Mouse (Mus musculus): Measurements from ENCODE around the gene Ano9. TPM values are rescaled to one million over a fixed set of nuclear protein-coding genes. Genes with fewer than 3 reads are reported as not detected.

Gene Ano9
- 18.5 and 20.3 TPM in 2 replicates for polyA plus RNA-seq (2014; fragmentation: Nextera tagmentation; extraction: Ambion mirVana)

- ATAC-seq (replicated peaks; ENCODE audit: low FRiP score, low TSS enrichment, low read depth) (peak; percentile 70), DNase-seq (ENCODE audit: low spot score) (peak; percentile 62)
- no peak within 1 kb of the TSS; the same call in 1 of the 2 replicates for H3K9ac ChIP-seq (ENCODE audit: low read length)
- H3K4me3 ChIP-seq (ENCODE audit: low read depth, low read length), result peak within 1 kb of the TSS; percentile 27
- WGBS, result 9% methylated on average over 9 of the region's 9 CpGs
- H3K27me3 ChIP-seq (replicated peaks; ENCODE audit: control insufficient read depth, insufficient read depth, low read length), result no peaks in the 10 kb centered on the region
- H3K36me3 ChIP-seq (ENCODE audit: control insufficient read depth, insufficient read depth, low read length), result no peaks in the 10 kb centered on the region
- H3K27ac ChIP-seq (ENCODE audit: low read depth), result no peak within 1 kb of the TSS
- no peaks in the 10 kb centered on the region for H3K4me1 ChIP-seq (replicated peaks; ENCODE audit: control insufficient read depth, insufficient read depth, low read length)
- H3K9me3 ChIP-seq (ENCODE audit: control insufficient read depth, low read length), result no peaks in the 10 kb centered on the region
- peak within 1 kb of the TSS; percentile 39 for H3K4me2 ChIP-seq (ENCODE audit: low read length)
Observed at GRCm38 (mm10) chr7:141117636-141118035, at the start of gene Ano9. Ano9 (minus strand) TSS chr7:141117806.

- H3K27me3 ChIP-seq (replicated peaks; ENCODE audit: control insufficient read depth, insufficient read depth, low read length), result no peaks in the 10 kb centered on the region
- no peak overlapping the region for H3K27ac ChIP-seq (ENCODE audit: low read depth)
- peaks cover 56% of the 10 kb centered on the region for H3K36me3 ChIP-seq (ENCODE audit: control insufficient read depth, insufficient read depth, low read length)
- no peak; the same call in 1 of the 2 replicates for ATAC-seq (replicated peaks; ENCODE audit: low FRiP score, low TSS enrichment, low read depth)
- H3K9me3 ChIP-seq (ENCODE audit: control insufficient read depth, low read length), result no peaks in the 10 kb centered on the region
- no peak overlapping the region for H3K9ac ChIP-seq (ENCODE audit: low read length)
- peaks cover 16% of the 10 kb centered on the region for H3K4me1 ChIP-seq (replicated peaks; ENCODE audit: control insufficient read depth, insufficient read depth, low read length)
- H3K4me3 ChIP-seq (ENCODE audit: low read depth, low read length), result no peak overlapping the region
- no peak overlapping the region for H3K4me2 ChIP-seq (ENCODE audit: low read length)
- WGBS, result 74% methylated on average over 6 of the region's 6 CpGs
- no peak for DNase-seq (ENCODE audit: low spot score)
Observed at GRCm38 (mm10) chr7:141164850-141165249, 47.2 kb upstream of the Ano9 start.

DNA sequence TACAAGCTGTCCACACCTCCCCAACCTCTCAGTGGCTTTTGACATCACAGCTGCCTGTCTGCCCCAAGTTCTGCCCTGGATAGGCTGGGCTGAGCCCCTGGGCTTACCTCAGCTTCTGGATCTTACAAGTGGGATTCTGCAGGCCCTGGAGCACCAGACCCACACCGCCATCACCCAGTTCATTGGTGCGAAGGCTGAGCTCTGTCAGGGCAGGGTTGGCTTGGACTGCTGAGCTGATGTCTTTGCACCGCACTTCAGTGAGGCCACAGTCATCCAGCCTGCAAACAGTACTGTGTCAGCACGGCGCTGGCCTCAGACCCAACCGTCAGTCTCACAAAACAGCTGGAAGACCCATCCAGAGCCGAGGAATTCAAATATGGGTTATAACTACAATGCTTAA is 46.8 kb upstream of the Ano9 start:
- Histone ChIP-seq H3K4me3 (ENCODE audit: low read depth, low read length) (no peak overlapping the region), H3K4me1 (replicated peaks; ENCODE audit: control insufficient read depth, insufficient read depth, low read length) (peaks cover 13% of the 10 kb centered on the region), H3K27ac (ENCODE audit: low read depth) (no peak overlapping the region), H3K36me3 (ENCODE audit: control insufficient read depth, insufficient read depth, low read length) (peaks cover 60% of the 10 kb centered on the region), H3K9ac (ENCODE audit: low read length) (no peak overlapping the region), H3K27me3 (replicated peaks; ENCODE audit: control insufficient read depth, insufficient read depth, low read length) (no peaks in the 10 kb centered on the region), H3K4me2 (ENCODE audit: low read length) (no peak overlapping the region), H3K9me3 (ENCODE audit: control insufficient read depth, low read length) (no peaks in the 10 kb centered on the region)
- 91% methylated on average over 7 of the region's 7 CpGs for WGBS
- DNase-seq (ENCODE audit: low spot score) (no peak), ATAC-seq (replicated peaks; ENCODE audit: low FRiP score, low TSS enrichment, low read depth) (no peak)

- WGBS, result 83% methylated on average over 9 of the region's 9 CpGs
- Histone ChIP-seq H3K36me3 (ENCODE audit: control insufficient read depth, insufficient read depth, low read length) (peaks cover 80% of the 10 kb centered on the region), H3K4me3 (ENCODE audit: low read depth, low read length) (no peak overlapping the region), H3K9ac (ENCODE audit: low read length) (no peak overlapping the region), H3K27ac (ENCODE audit: low read depth) (no peak overlapping the region), H3K9me3 (ENCODE audit: control insufficient read depth, low read length) (no peaks in the 10 kb centered on the region), H3K27me3 (replicated peaks; ENCODE audit: control insufficient read depth, insufficient read depth, low read length) (no peaks in the 10 kb centered on the region), H3K4me1 (replicated peaks; ENCODE audit: control insufficient read depth, insufficient read depth, low read length) (no peaks in the 10 kb centered on the region), H3K4me2 (ENCODE audit: low read length) (no peak overlapping the region)
- no peak for DNase-seq (ENCODE audit: low spot score)
- ATAC-seq (replicated peaks; ENCODE audit: low FRiP score, low TSS enrichment, low read depth), result no peak
Observed at GRCm38 (mm10) chr7:141155362-141155761, 37.8 kb upstream of the Ano9 start.

GRCm38 (mm10) chr7:141148639-141149038 is 31.0 kb upstream of the Ano9 start:
- H3K4me2 ChIP-seq (ENCODE audit: low read length), result no peak overlapping the region
- H3K9me3 ChIP-seq (ENCODE audit: control insufficient read depth, low read length), result no peaks in the 10 kb centered on the region
- peaks cover 54% of the 10 kb centered on the region for H3K36me3 ChIP-seq (ENCODE audit: control insufficient read depth, insufficient read depth, low read length)
- ATAC-seq (replicated peaks; ENCODE audit: low FRiP score, low TSS enrichment, low read depth), result no peak
- WGBS, result 69% methylated on average over 4 of the region's 4 CpGs
- H3K4me3 ChIP-seq (ENCODE audit: low read depth, low read length), result no peak overlapping the region
- H3K27ac ChIP-seq (ENCODE audit: low read depth), result no peak overlapping the region
- H3K4me1 ChIP-seq (replicated peaks; ENCODE audit: control insufficient read depth, insufficient read depth, low read length), result no peaks in the 10 kb centered on the region
- no peaks in the 10 kb centered on the region for H3K27me3 ChIP-seq (replicated peaks; ENCODE audit: control insufficient read depth, insufficient read depth, low read length)
- no peak for DNase-seq (ENCODE audit: low spot score)
- H3K9ac ChIP-seq (ENCODE audit: low read length), result no peak overlapping the region

- H3K36me3 ChIP-seq (ENCODE audit: control insufficient read depth, insufficient read depth, low read length), result peaks cover 51% of the 10 kb centered on the region
Observed at GRCm38 (mm10) chr7:141147044-141147443, 29.4 kb upstream of the Ano9 start.

DNA sequence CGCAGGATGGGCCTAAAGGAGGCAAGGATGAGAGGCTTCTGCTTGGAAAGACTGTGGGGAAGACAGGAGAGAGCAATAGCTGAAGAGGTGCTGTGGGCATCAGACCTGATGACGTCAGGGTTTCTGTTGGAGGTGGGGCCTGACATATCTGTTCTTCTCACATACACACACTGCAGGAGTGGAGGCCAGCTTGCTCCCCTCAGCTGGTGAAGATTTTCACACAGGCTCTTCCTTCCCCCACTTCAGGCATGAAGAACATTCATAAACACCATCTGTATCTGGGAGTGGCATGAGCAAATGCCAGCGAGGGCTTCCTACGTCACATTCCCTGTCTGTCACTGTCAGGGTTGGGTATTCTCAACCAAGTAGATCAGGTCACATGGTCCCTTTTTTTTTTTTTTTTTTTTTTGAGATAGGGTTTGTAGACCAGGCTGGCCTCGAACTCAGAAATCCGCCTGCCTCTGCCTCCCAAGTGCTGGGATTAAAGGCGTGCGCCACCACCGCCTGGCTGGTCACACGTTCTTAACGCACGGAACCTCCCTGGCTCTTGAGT is 28.5 kb upstream of the Ano9 start:
- Histone ChIP-seq H3K27ac (ENCODE audit: low read depth) (no peak overlapping the region), H3K4me3 (ENCODE audit: low read depth, low read length) (no peak overlapping the region), H3K27me3 (replicated peaks; ENCODE audit: control insufficient read depth, insufficient read depth, low read length) (no peaks in the 10 kb centered on the region), H3K4me1 (replicated peaks; ENCODE audit: control insufficient read depth, insufficient read depth, low read length) (no peaks in the 10 kb centered on the region), H3K4me2 (ENCODE audit: low read length) (no peak overlapping the region), H3K9me3 (ENCODE audit: control insufficient read depth, low read length) (no peaks in the 10 kb centered on the region), H3K36me3 (ENCODE audit: control insufficient read depth, insufficient read depth, low read length) (peaks cover 42% of the 10 kb centered on the region), H3K9ac (ENCODE audit: low read length) (no peak overlapping the region)
- WGBS, result 95% methylated on average over 12 of the region's 12 CpGs
- DNase-seq (ENCODE audit: low spot score) (no peak), ATAC-seq (replicated peaks; ENCODE audit: low FRiP score, low TSS enrichment, low read depth) (no peak)

More at GRCm38 (mm10) chr7:141147044-141147443, 29.4 kb upstream of the Ano9 start:
- WGBS, result 79% methylated on average over 6 of the region's 6 CpGs
- no peak for DNase-seq (ENCODE audit: low spot score)
- Histone ChIP-seq H3K4me3 (ENCODE audit: low read depth, low read length) (no peak overlapping the region), H3K27me3 (replicated peaks; ENCODE audit: control insufficient read depth, insufficient read depth, low read length) (no peaks in the 10 kb centered on the region), H3K27ac (ENCODE audit: low read depth) (no peak overlapping the region), H3K4me2 (ENCODE audit: low read length) (no peak overlapping the region), H3K9me3 (ENCODE audit: control insufficient read depth, low read length) (no peaks in the 10 kb centered on the region), H3K4me1 (replicated peaks; ENCODE audit: control insufficient read depth, insufficient read depth, low read length) (no peaks in the 10 kb centered on the region), H3K9ac (ENCODE audit: low read length) (no peak overlapping the region)
- no peak for ATAC-seq (replicated peaks; ENCODE audit: low FRiP score, low TSS enrichment, low read depth)

DNA sequence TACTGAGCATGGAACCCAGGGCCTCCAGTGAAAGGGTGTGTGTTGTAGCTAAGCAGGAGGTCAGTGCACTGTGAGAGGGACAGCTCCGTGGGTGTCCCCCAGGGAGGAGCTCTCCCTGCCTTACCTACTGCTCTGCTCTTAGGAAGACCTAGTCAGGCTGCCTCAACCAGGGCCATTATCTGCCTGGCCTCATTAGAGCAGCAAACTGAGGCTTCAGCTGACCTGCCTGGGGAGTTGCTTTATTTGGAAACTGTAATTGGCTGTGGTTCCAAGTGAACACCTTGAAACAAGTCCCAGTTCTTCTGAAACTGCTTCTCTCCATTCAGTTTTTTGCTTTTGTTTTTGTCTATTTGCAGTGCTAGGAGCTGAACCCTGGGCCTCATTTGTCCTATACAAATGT is 27.8 kb upstream of the Ano9 start:
- ATAC-seq (replicated peaks; ENCODE audit: low FRiP score, low TSS enrichment, low read depth), result no peak
- Histone ChIP-seq H3K4me2 (ENCODE audit: low read length) (no peak overlapping the region), H3K4me1 (replicated peaks; ENCODE audit: control insufficient read depth, insufficient read depth, low read length) (no peaks in the 10 kb centered on the region), H3K9ac (ENCODE audit: low read length) (no peak overlapping the region), H3K9me3 (ENCODE audit: control insufficient read depth, low read length) (no peaks in the 10 kb centered on the region), H3K27ac (ENCODE audit: low read depth) (no peak overlapping the region), H3K36me3 (ENCODE audit: control insufficient read depth, insufficient read depth, low read length) (peaks cover 35% of the 10 kb centered on the region), H3K27me3 (replicated peaks; ENCODE audit: control insufficient read depth, insufficient read depth, low read length) (no peaks in the 10 kb centered on the region), H3K4me3 (ENCODE audit: low read depth, low read length) (no peak overlapping the region)
- 73% methylated on average over 1 of the region's 1 CpGs for WGBS
- no peak for DNase-seq (ENCODE audit: low spot score)

DNA sequence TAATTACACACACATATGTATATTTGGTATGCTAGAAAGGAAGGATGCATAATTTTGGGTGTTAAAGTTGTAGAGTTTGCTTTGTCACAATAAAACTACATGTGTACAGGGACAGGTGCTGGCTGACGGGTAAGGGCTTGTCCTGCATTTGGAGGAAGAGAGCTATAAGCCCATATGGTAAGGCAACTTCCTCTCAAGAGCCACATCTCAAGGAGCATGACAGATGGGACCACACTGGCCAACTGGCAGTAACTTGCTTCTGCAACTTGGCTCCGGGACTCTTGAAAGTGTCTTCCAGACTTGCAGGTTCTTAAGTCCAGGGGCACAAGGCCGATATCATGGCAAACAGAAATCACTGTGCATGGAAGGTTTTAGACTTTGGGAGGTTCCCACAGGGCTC is 27.0 kb upstream of the Ano9 start:
- Histone ChIP-seq H3K36me3 (ENCODE audit: control insufficient read depth, insufficient read depth, low read length) (peaks cover 40% of the 10 kb centered on the region), H3K4me3 (ENCODE audit: low read depth, low read length) (no peak overlapping the region), H3K4me1 (replicated peaks; ENCODE audit: control insufficient read depth, insufficient read depth, low read length) (no peaks in the 10 kb centered on the region), H3K4me2 (ENCODE audit: low read length) (no peak overlapping the region), H3K27me3 (replicated peaks; ENCODE audit: control insufficient read depth, insufficient read depth, low read length) (no peaks in the 10 kb centered on the region), H3K9ac (ENCODE audit: low read length) (no peak overlapping the region), H3K9me3 (ENCODE audit: control insufficient read depth, low read length) (no peaks in the 10 kb centered on the region), H3K27ac (ENCODE audit: low read depth) (no peak overlapping the region)
- WGBS, result 92% methylated on average over 3 of the region's 3 CpGs
- ATAC-seq (replicated peaks; ENCODE audit: low FRiP score, low TSS enrichment, low read depth) (no peak), DNase-seq (ENCODE audit: low spot score) (no peak)
